31 mouse cellular contexts compared by ENCODE assay signal in genomic region chr14:108520914-108521313, GRCm38 (mm10).
"Had no signal": no experiment of that assay in that cellular context is flagged by ENCODE, and none has a peak within 500 bp of the region (broad histone marks: within the 10 kb centered on the region; RNA-seq: fewer than 3 reads in every experiment).

No protein-coding gene starts in this region.

- H3K4me2 ChIP-seq: limb, embryonic 12.5 days; limb, embryonic 13.5 days; limb, embryonic 15.5 days; liver, embryonic 11.5 days; liver, embryonic 12.5 days; liver, embryonic 13.5 days; liver, embryonic 15.5 days; lung, embryonic 14.5 days; lung, embryonic 15.5 days; midbrain, embryonic 11.5 days; midbrain, embryonic 12.5 days; midbrain, embryonic 13.5 days; midbrain, embryonic 15.5 days had no signal

- H3K4me1 ChIP-seq: limb, embryonic 10.5 days; limb, embryonic 12.5 days; limb, embryonic 13.5 days; limb, embryonic 15.5 days; liver, embryonic 12.5 days; liver, embryonic 13.5 days; liver, embryonic 15.5 days; lung, embryonic 15.5 days; megakaryocyte, embryonic 14.5 days; midbrain, embryonic 10.5 days; midbrain, embryonic 12.5 days; midbrain, embryonic 13.5 days; midbrain, embryonic 15.5 days had no signal

- H3K9me3 ChIP-seq: limb, embryonic 10.5 days; limb, embryonic 12.5 days; limb, embryonic 13.5 days; limb, embryonic 15.5 days; liver, embryonic 12.5 days; liver, embryonic 13.5 days; liver, embryonic 15.5 days; lung, embryonic 15.5 days; megakaryocyte, embryonic 14.5 days; midbrain, embryonic 10.5 days; midbrain, embryonic 12.5 days; midbrain, embryonic 13.5 days; midbrain, embryonic 15.5 days had no signal

- ATAC-seq: liver, embryonic 12.5 days; liver, postnatal 0 days; lung, postnatal 0 days; midbrain, embryonic 13.5 days; midbrain, embryonic 15.5 days; midbrain, embryonic 16.5 days had no signal

- H3K36me3 ChIP-seq: limb, embryonic 10.5 days; limb, embryonic 12.5 days; limb, embryonic 13.5 days; limb, embryonic 15.5 days; liver, embryonic 12.5 days; liver, embryonic 13.5 days; liver, embryonic 15.5 days; lung, embryonic 15.5 days; midbrain, embryonic 10.5 days; midbrain, embryonic 12.5 days; midbrain, embryonic 13.5 days; midbrain, embryonic 15.5 days had no signal

- H3K9ac ChIP-seq: limb, embryonic 12.5 days; limb, embryonic 13.5 days; limb, embryonic 15.5 days; liver, embryonic 12.5 days; liver, embryonic 13.5 days; liver, embryonic 14.5 days; liver, embryonic 15.5 days; liver, postnatal 0 days; lung, embryonic 14.5 days; lung, embryonic 15.5 days; midbrain, embryonic 12.5 days; midbrain, embryonic 13.5 days; midbrain, embryonic 15.5 days had no signal

- H3K4me3 ChIP-seq: limb, embryonic 10.5 days; limb, embryonic 12.5 days; limb, embryonic 13.5 days; limb, embryonic 15.5 days; liver, embryonic 12.5 days; liver, embryonic 13.5 days; liver, embryonic 15.5 days; lung, embryonic 15.5 days; megakaryocyte, embryonic 14.5 days; midbrain, embryonic 10.5 days; midbrain, embryonic 12.5 days; midbrain, embryonic 13.5 days; midbrain, embryonic 15.5 days; myocyte had no signal

- H3K27me3 ChIP-seq: limb, embryonic 12.5 days; limb, embryonic 13.5 days; limb, embryonic 15.5 days; liver, embryonic 12.5 days; liver, embryonic 13.5 days; liver, embryonic 15.5 days; lung, embryonic 15.5 days; megakaryocyte, embryonic 14.5 days; midbrain, embryonic 12.5 days; midbrain, embryonic 13.5 days; midbrain, embryonic 15.5 days had no signal

- H3K27ac ChIP-seq: limb, embryonic 10.5 days; limb, embryonic 12.5 days; limb, embryonic 13.5 days; limb, embryonic 15.5 days; liver, embryonic 12.5 days; liver, embryonic 13.5 days; liver, embryonic 14.5 days; liver, embryonic 15.5 days; lung, embryonic 15.5 days; macrophage; midbrain, embryonic 10.5 days; midbrain, embryonic 12.5 days; midbrain, embryonic 13.5 days; midbrain, embryonic 15.5 days had no signal

- DNase-seq: left cerebral cortex, postnatal 4 days; liver; liver, embryonic 13.5 days; liver, postnatal 0 days; lung, adult 18-20 months; lung, adult 2 months; lung, embryonic 14.5 days; lung, postnatal 10 days; lung, postnatal 14 days; lung, postnatal 36 days; lung, postnatal 4 days; midbrain, embryonic 14.5 days had no signal
